In the genomic region with DNA sequence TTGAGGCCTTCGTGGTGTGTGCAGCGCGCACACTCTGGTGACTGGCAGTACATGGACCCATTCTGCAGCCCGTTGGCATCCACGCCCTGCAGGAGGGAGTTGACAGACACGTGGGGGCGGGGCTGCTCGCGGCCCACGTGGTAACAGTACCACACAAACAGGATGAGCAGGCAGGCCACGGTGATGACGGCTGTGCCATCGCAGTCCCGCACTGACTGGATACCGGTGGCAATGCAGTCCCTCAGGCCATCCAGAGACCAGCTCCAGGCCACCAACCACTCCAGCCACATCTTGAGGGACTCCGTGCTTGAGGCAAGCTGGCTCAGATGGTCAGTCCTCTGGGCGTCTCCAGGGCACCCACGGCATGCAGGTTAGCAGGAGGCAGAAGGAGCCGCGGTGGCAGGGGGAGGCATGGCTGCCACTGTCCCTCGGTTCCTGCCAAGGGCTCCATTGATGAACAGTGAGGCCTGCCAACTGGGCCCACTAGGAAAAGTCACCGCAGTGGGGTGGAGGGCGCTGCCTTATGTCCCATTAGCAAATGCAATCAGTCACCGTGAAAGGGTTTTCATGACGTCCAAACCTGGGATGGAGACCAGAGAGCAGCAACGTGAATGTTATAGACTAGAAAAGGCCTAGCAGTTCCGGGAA, we compare ENCODE assay signal across 20 mouse cellular contexts. TPM values are rescaled to one million over a fixed set of nuclear protein-coding genes. Genes with fewer than 3 reads are reported as not detected.
DNase-seq lines count a peak whose midpoint lies in the region; TF ChIP-seq lines count a peak whose summit lies in the region.
"Had no signal": no experiment of that assay in that cellular context is flagged by ENCODE, and none has a peak within 500 bp of the region (broad histone marks: within the 10 kb centered on the region; RNA-seq: fewer than 3 reads in every experiment).

No protein-coding gene starts in this region.

- TF ChIP-seq CTCF in ES-Bruce4 (IDR thresholded peaks at IDR 0.05; ENCODE audit: low read depth, low read length), result no peak

- no peak for TF ChIP-seq EP300 in ES-Bruce4 (IDR thresholded peaks at IDR 0.05; ENCODE audit: insufficient read depth, low read depth, low read length)

- TF ChIP-seq POLR2A in ES-Bruce4 (IDR thresholded peaks at IDR 0.05; ENCODE audit: insufficient read depth, low read length), result no peak

- intact Hi-C loops in left cerebral cortex, postnatal 4 days (cut with DNase I), result no loop called here
- intact Hi-C loops in left cerebral cortex, postnatal 36 days (cut with DNase I), result loop anchor here (5.0 kb wide), 1 partner anchor 36 kb away; no protein-coding TSS in a partner anchor

- H3K27me3 ChIP-seq in ES-Bruce4 (ENCODE audit: control insufficient read depth, insufficient read depth, low read length, poor library complexity, severe bottlenecking), result no peaks in the 10 kb centered on the region
- H3K27me3 ChIP-seq in limb, embryonic 10.5 days (ENCODE audit: low read depth, poor library complexity, severe bottlenecking), result peaks cover 38% of the 10 kb centered on the region

- peak overlapping the region; percentile 26 for H3K4me3 ChIP-seq in ES-Bruce4 (ENCODE audit: low read depth, low read length)
- no peak overlapping the region for H3K4me3 ChIP-seq in limb, embryonic 10.5 days
- H3K4me3 ChIP-seq: heart, adult 2 months; limb, embryonic 12.5 days; liver, embryonic 15.5 days had no signal

- no peaks in the 10 kb centered on the region for H3K4me1 ChIP-seq in ES-Bruce4 (ENCODE audit: control insufficient read depth, insufficient read depth, low read length)
- H3K4me1 ChIP-seq in limb, embryonic 10.5 days, result peaks cover 33% of the 10 kb centered on the region

- no peak overlapping the region for H3K9ac ChIP-seq in ES-Bruce4 (ENCODE audit: low read depth, poor library complexity, severe bottlenecking)
- H3K9ac ChIP-seq: limb, embryonic 12.5 days; liver, embryonic 15.5 days had no signal

- peak; percentile 64 for DNase-seq in cerebellum, adult 9-10 months
- no peak for DNase-seq in cerebellum, postnatal 36 days
- peak; percentile 57 for DNase-seq in left cerebral cortex, postnatal 4 days
- DNase-seq in left cerebral cortex, postnatal 36 days (ENCODE audit: low spot score in 2 of 2), result no peak
- peak; percentile 68 to 79 for DNase-seq in cerebellum, postnatal 10 days
- DNase-seq in limb, embryonic 10.5 days (ENCODE audit: low spot score), result no peak
- DNase-seq: adrenal gland, adult 8-10 months; B cell, adult 2 months; heart, adult 2 months; thymus, postnatal 36 days had no signal

- no peaks in the 10 kb centered on the region for H3K9me3 ChIP-seq in ES-Bruce4 (replicated peaks; ENCODE audit: control insufficient read depth, insufficient read depth, low read length, poor library complexity, severe bottlenecking)
- H3K9me3 ChIP-seq in limb, embryonic 10.5 days (replicated peaks), result no peaks in the 10 kb centered on the region
- H3K9me3 ChIP-seq: limb, embryonic 12.5 days; liver, embryonic 15.5 days had no signal

- H3K36me3 ChIP-seq in ES-Bruce4 (ENCODE audit: control insufficient read depth, insufficient read depth, low read length, poor library complexity, severe bottlenecking), result no peaks in the 10 kb centered on the region
- peaks cover 24% of the 10 kb centered on the region for H3K36me3 ChIP-seq in limb, embryonic 10.5 days
- H3K36me3 ChIP-seq: liver, embryonic 15.5 days had no signal

- H3K27ac ChIP-seq in ES-Bruce4 (ENCODE audit: insufficient read depth, low read length), result no peak overlapping the region
- H3K27ac ChIP-seq in limb, embryonic 10.5 days, result no peak overlapping the region
- H3K27ac ChIP-seq: heart, adult 2 months; kidney, postnatal 0 days; limb, embryonic 12.5 days; liver, embryonic 15.5 days; stomach, postnatal 0 days had no signal

- 68% methylated on average over 27 of the region's 27 CpGs for WGBS in limb, embryonic 10.5 days

RNA-seq across cellular contexts. Expression of gene Asphd2, which starts 2.9 kb away (rescaled TPM):
- 100 to 1,000 TPM; 130 to 134 TPM for total RNA-seq in left cerebral cortex, postnatal 4 days (2021)
- total RNA-seq in left cerebral cortex, postnatal 36 days (2021), result 100 to 1,000 TPM; 161 to 181 TPM
- polyA plus RNA-seq in ES-Bruce4 (2011; ENCODE audit: insufficient read depth, insufficient read length, low read depth, missing spikeins), result 6.7 and 7.2 TPM in 2 replicates
- 22.0 and 23.6 TPM in 2 replicates for polyA plus RNA-seq in limb, embryonic 10.5 days (2016; fragmentation: Nextera tagmentation; extraction: Ambion mirVana)

RNA-seq across cellular contexts. Expression of gene Gm6583, which starts 36.0 kb away (rescaled TPM):
- total RNA-seq in left cerebral cortex, postnatal 4 days (2021), result not detected
- not detected for total RNA-seq in left cerebral cortex, postnatal 36 days (2021)
- polyA plus RNA-seq in ES-Bruce4 (2011; ENCODE audit: insufficient read depth, insufficient read length, low read depth, missing spikeins), result not detected in 2 replicates
- 0.14 and 0.25 TPM in 2 replicates for polyA plus RNA-seq in limb, embryonic 10.5 days (2016; fragmentation: Nextera tagmentation; extraction: Ambion mirVana)
- total RNA-seq: layer of hippocampus, postnatal 14 days had no signal
- polyA plus RNA-seq: heart, postnatal 0 days; spleen, adult 2 months had no signal

RNA-seq across cellular contexts. Expression of gene Hps4, which starts 48.9 kb away (rescaled TPM):
- 10 to 100 TPM; 32.6 to 32.8 TPM for total RNA-seq in left cerebral cortex, postnatal 4 days (2021)
- 10 to 100 TPM; 27.8 to 33.6 TPM for total RNA-seq in left cerebral cortex, postnatal 36 days (2021)
- 17.3 and 19.1 TPM in 2 replicates for polyA plus RNA-seq in ES-Bruce4 (2011; ENCODE audit: insufficient read depth, insufficient read length, low read depth, missing spikeins)
- polyA plus RNA-seq in limb, embryonic 10.5 days (2016; fragmentation: Nextera tagmentation; extraction: Ambion mirVana), result 38.9 and 39.1 TPM in 2 replicates

RNA-seq across cellular contexts. Expression of gene Srrd, which starts 49.0 kb away (rescaled TPM):
- total RNA-seq in left cerebral cortex, postnatal 4 days (2021), result 10 to 100 TPM; 30.7 to 34.4 TPM
- 10 to 100 TPM; 26.5 to 29.7 TPM for total RNA-seq in left cerebral cortex, postnatal 36 days (2021)
- polyA plus RNA-seq in ES-Bruce4 (2011; ENCODE audit: insufficient read depth, insufficient read length, low read depth, missing spikeins), result 19.1 TPM in 2 replicates
- 56.2 and 59.2 TPM in 2 replicates for polyA plus RNA-seq in limb, embryonic 10.5 days (2016; fragmentation: Nextera tagmentation; extraction: Ambion mirVana)

RNA-seq across cellular contexts. Expression of gene Gm6588, which starts 57.4 kb away (rescaled TPM):
- total RNA-seq in left cerebral cortex, postnatal 4 days (2021), result not detected
- not detected for total RNA-seq in left cerebral cortex, postnatal 36 days (2021)
- not detected in 2 replicates for polyA plus RNA-seq in ES-Bruce4 (2011; ENCODE audit: insufficient read depth, insufficient read length, low read depth, missing spikeins)
- not detected in 2 replicates for polyA plus RNA-seq in limb, embryonic 10.5 days (2016; fragmentation: Nextera tagmentation; extraction: Ambion mirVana)
- total RNA-seq: adrenal gland, adult 8-10 months; heart, adult 2 months; layer of hippocampus, postnatal 14 days had no signal
- polyA plus RNA-seq: embryonic facial prominence, embryonic 11.5 days; heart, adult 2 months; heart, postnatal 0 days; intestine, embryonic 14.5 days; kidney, postnatal 0 days; limb, embryonic 12.5 days; liver, embryonic 15.5 days; spleen, adult 2 months; stomach, postnatal 0 days had no signal

Comparison
In these comparisons a context has a peak if more than half of its experiments do, and no peak if none do; other contexts are left out.
1. DNase-seq: peak in cerebellum, adult 9-10 months (single experiment), left cerebral cortex, postnatal 4 days (single experiment) and cerebellum, postnatal 10 days (2 of 2); none in cerebellum, postnatal 36 days (0 of 2), left cerebral cortex, postnatal 36 days (0 of 2) and limb, embryonic 10.5 days (single experiment).